Mouse (Mus musculus): ENCODE measurements around the gene Pdia2. TPM values are rescaled to one million over a fixed set of nuclear protein-coding genes. Genes with fewer than 3 reads are reported as not detected.

The Pdia2 gene
- 0.86 and 1.4 TPM in 2 replicates for polyA plus RNA-seq (2012; rRNA removed)

GRCm38 (mm10) chr17:26198892-26199291, at the start of gene Pdia2:
Gene Pdia2, minus strand, starts transcription at chr17:26199087.

GRCm38 (mm10) chr17:26244101-26244841, 45.4 kb upstream of the Pdia2 start, which contains the start of gene Fam234a:
Gene Fam234a, minus strand, starts transcription at chr17:26244242.

DNA sequence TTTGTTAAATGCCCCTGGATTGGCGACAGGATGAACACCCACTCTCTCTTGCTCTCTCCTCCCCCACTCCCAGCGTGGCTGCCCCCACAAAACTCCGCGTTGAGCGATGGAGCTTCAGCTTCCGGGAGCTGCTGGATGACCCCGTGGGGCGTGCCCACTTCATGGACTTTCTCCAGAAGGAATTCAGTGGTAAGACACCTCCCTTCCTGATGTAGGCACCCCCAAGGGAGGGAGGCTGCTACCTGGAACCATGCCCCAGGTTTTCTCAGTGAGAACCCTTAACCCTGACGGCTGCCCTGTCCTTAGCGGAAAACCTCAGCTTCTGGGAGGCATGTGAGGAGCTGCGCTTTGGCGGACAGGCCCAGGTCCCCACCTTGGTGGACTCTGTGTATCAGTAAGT, 8.8 kb upstream of the Pdia2 start, which contains the start of gene Arhgdig:
Gene Arhgdig, minus strand, starts transcription at position 101 of the 400 bp plus-strand sequence.

GRCm38 (mm10) chr17:26202737-26203136, 3.9 kb upstream of the Pdia2 start, which contains the start of gene Rgs11:
Gene Rgs11, plus strand, starts transcription at chr17:26202951.

Other genes with a start within 250 kb of the Pdia2 start
- 0.11 and 0.17 TPM in 2 replicates for gene A930017K11Rik, start 246.5 kb downstream of the Pdia2 start, polyA plus RNA-seq (2012; rRNA removed)
- 76.4 and 78.9 TPM in 2 replicates for gene Capn15, start 213.3 kb downstream of the Pdia2 start, polyA plus RNA-seq (2012; rRNA removed)
- 38.3 and 41.6 TPM in 2 replicates for gene Rab11fip3, start 129.5 kb downstream of the Pdia2 start, polyA plus RNA-seq (2012; rRNA removed)
- 15.3 and 15.4 TPM in 2 replicates for gene Decr2, start 108.8 kb downstream of the Pdia2 start, polyA plus RNA-seq (2012; rRNA removed)
- 57.7 and 61.7 TPM in 2 replicates for gene Nme4, start 103.5 kb downstream of the Pdia2 start, polyA plus RNA-seq (2012; rRNA removed)
- gene Tmem8, start 85.8 kb downstream of the Pdia2 start, polyA plus RNA-seq (2012; rRNA removed), result 40.3 and 47.3 TPM in 2 replicates
- 95.9 and 102 TPM in 2 replicates for gene Mrpl28, start 75.6 kb downstream of the Pdia2 start, polyA plus RNA-seq (2012; rRNA removed)
- gene Axin1, start 60.4 kb downstream of the Pdia2 start, polyA plus RNA-seq (2012; rRNA removed), result 24.2 and 26.3 TPM in 2 replicates
- 105 and 112 TPM in 2 replicates for gene Rgs11, start 3.9 kb upstream of the Pdia2 start, polyA plus RNA-seq (2012; rRNA removed)
- gene Arhgdig, start 8.7 kb upstream of the Pdia2 start, polyA plus RNA-seq (2012; rRNA removed), result 52.7 and 53.4 TPM in 2 replicates
- 117 and 127 TPM in 2 replicates for gene Fam234a, start 45.2 kb upstream of the Pdia2 start, polyA plus RNA-seq (2012; rRNA removed)
- gene Luc7l, start 53.8 kb upstream of the Pdia2 start, polyA plus RNA-seq (2012; rRNA removed), result 37.2 and 38.4 TPM in 2 replicates
- gene Neurl1b, start 215.7 kb upstream of the Pdia2 start, polyA plus RNA-seq (2012; rRNA removed), result 49.4 and 64.5 TPM in 2 replicates

All from ovary, adult 2 months (tissue).